Mouse (Mus musculus) adrenal gland, postnatal 4 days (tissue): Measurements from ENCODE around the gene Il15. TPM values are rescaled to one million over a fixed set of nuclear protein-coding genes. Genes with fewer than 3 reads are reported as not detected.

Experiments used
- DNase-seq, 2 experiments: peaks; one replicate each; pipeline ENCODE4 v3.0.0; 2021 to 2022; ENCODE audit warnings: low spot score in 2 of 2, mixed read lengths in 2 of 2
- long read RNA-seq, 2 experiments: library from polyadenylated mRNA; stranded (forward); transcript quantifications; one replicate each; pipeline ENCODE4 v2.0.0; 2021
- total RNA-seq, 2 experiments: library from RNA; stranded (reverse); gene quantifications; 2 replicates each; pipeline ENCODE4 v1.2.3; 2021

Gene Il15
- 10 to 100 TPM; 10.5 to 14.1 TPM for total RNA-seq
- long read RNA-seq, experiment 1, partial matches to known transcripts = 0 of 8 reads
- long read RNA-seq, experiment 1, other reads (novel, unspliced or antisense) = 7 of 8 reads
- long read RNA-seq, experiment 2, partial matches to known transcripts = 0 of 8 reads
- long read RNA-seq, experiment 2, other reads (novel, unspliced or antisense) = 7 of 8 reads

- peak; percentile 18 to 54 for DNase-seq
Measured at GRCm38 (mm10) chr8:82402686-82403330, at the start of gene Il15. Il15 (minus strand) TSS chr8:82403222.

DNA sequence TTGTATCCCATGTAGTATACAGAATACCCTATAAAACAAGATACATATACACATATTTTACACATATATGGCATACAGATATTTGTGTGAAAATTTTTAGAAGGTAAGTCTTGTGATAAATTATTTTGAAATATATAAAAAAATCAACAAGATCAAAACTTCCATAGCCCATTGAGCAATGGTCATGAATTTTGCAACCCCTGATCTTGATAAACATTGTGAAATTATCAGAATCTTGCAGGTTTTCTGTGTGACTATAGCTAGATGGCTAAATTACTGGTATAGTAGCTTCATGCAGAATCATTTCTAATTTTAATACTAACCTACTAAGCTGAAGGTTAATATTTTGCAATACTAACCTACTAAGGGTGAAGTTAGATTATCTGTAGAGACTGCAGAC lies 41.9 kb upstream of the Il15 start:
- DNase-seq = no peak

DNA sequence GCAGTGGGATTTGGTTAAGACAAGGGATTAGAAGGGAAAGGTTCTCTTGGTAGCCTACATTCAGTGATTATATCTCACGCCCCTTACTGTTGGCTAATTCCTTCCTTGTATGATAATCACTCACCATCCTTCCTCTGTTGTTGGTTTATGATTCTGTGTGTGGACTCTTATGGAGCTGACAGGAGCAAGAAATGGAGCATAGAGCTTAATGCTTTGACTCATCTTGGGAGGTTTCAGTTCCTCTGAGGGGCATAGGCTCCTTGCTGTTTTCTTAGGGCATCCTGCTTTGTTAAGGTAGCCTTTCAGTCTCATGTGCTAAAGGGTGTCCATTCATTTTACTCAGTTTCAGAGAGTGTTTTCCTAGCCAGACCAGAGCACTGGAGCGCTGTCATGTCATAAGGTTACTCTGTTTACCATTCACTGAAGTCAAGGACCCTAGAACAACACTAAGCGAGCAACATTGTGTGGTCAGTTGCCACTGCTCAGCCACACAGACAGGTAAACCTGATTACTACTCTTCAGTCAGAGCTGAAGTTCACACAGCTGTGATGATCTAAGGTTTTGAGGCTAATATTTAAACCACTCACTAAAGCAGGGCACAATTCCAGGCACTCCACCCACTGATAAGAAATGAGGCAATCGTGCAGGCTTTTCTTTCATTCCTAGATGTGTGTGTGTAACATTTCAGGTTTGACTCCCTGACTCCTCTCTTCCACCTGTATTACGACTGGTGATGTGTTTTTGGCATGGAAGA lies 13.7 kb upstream of the Il15 start:
- no peak for DNase-seq

GRCm38 (mm10) chr8:82415485-82415884 lies 12.5 kb upstream of the Il15 start:
- no peak for DNase-seq

DNA sequence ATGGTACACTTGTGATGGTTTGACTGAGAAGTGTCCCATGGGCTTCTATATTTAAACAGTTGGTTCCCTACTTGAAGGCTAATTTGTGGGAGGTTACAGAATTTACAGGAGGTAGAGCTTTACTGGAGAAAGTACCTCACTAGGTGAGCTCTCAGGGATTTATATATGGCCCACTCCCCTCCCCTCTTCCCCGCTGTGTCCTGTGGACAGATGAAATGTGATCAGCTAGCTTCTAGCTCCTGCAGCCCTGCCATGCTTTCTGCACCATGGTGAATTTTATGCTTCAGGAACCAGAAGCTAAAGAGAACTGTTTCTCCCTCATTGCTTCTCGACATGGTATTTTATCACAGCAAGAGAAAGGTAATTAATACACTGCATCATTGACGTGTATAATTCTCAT lies 7.1 kb upstream of the Il15 start:
- DNase-seq = no peak

DNA sequence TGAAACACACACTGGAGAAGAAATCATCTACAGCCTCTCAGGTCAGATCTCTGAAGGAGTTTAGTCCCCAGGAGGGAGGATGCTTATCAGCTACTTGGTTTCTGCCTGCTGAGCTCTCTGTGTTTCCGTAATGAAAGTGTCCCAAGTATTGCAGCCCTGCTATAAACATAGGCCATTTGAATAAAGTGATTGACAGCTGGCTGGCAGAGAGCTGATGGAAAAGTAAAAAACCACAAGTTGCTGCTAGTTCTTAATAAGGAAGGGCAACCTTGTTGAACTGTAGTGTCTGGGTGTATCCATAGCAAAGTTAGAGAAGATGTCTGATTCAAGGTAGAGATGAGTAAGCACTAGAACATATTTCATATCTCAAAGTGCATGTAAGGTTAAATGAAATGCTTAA lies 4.0 kb upstream of the Il15 start:
- DNase-seq = no peak

DNA sequence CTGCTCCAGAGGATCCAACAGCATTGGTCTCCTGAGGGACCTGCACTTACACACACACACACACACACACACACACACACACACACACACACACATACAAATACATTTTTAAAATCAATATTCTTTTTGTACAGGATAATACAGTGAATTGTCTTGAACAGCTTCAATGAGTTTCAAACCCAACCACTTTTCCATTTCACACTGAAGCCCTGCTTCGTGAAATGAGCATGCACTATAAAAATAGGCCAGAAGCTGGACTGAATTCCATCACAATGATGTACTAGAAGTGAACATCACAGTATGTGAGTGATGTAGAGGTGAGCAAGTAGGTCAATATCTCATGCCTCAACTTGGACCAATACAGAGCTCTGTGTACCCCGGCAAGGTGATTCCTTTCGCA lies 1.0 kb upstream of the Il15 start:
- DNase-seq = no peak

- DNase-seq = peak; percentile 5 to 22
Measured at GRCm38 (mm10) chr8:82402261-82402685, 749 bp downstream of the Il15 start.

DNA sequence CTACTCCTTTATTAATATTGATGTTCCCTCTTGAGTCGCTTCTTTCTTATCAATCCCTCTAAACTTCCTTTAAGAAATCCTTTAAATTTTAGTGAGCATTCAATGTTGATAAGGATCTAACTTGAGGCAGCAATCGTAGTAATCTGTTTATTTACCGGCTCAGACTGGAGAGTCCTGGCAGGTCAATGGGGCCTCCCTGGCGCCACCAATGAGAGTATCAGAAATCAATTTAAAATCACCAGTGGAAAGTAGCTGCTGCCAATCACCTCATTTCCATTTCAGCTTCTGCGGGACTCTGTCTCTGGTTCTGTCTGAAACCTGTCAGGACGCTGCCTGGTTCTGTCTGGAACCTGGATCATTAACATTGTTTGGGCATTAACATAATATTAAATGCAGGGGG lies 1.5 kb downstream of the Il15 start:
- no peak for DNase-seq

GRCm38 (mm10) chr8:82401059-82401458 lies 2.0 kb downstream of the Il15 start:
- no peak for DNase-seq

- DNase-seq = no peak
Measured at GRCm38 (mm10) chr8:82400376-82400775, 2.6 kb downstream of the Il15 start.

GRCm38 (mm10) chr8:82398546-82398945 lies 4.5 kb downstream of the Il15 start:
- no peak for DNase-seq

DNA sequence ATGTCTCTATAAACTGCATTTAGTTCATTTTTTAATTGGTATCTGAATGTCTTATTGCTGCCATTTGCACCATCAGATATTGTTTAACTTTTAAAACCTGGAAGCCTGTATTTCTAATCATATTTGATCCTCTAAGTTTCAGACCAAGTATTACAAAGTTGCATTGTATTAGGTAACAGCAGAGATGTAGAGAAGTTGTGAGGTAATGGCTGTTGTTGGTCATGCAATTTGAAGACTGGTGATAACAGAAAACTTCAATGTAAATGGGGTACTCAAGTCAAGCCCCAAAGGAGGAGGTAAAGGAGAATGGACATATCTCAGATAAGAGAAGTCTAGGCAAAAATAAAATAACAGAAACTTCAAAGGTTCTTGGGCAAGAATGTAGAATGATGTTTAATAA lies 11.8 kb downstream of the Il15 start:
- no peak for DNase-seq

- DNase-seq = no peak
Measured at GRCm38 (mm10) chr8:82388356-82388902, 14.6 kb downstream of the Il15 start.

DNA sequence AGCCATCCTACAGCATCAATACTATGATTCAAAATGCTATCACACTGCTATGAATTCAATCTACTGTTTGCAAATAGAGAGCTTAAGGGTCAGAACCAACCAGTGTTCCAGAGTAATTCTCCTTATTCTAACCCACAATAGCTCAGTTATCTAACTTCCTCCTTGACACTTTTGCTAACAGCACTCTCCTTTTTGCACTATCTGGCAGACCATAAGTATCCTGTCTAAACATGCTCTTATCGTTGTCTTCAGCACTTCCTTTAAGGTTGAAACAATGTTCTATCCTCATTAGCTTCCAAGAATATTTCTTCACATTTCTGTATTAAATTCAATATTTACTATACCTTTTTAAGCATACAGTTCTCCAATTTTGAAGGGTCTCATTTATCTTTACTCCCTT lies 15.4 kb downstream of the Il15 start:
- DNase-seq = no peak

DNA sequence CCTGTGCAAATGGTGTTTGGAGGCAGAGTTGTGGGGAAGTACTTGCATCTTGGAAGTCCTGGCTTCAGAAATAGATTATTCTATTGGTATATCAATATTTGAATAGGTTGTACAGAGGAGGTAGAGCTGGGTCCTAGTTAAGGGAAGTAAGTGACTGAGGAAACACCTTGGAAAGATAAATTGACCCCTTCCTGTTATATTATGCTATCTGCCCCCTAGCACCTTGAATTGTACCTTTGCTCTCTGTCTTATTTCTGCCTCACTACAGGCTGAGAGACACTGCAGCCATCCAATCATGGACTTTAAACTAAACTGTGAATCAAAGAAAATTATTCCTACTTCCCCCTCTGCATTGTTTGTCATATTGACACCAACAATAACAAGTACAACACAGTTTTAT lies 17.2 kb downstream of the Il15 start:
- DNase-seq = no peak

DNA sequence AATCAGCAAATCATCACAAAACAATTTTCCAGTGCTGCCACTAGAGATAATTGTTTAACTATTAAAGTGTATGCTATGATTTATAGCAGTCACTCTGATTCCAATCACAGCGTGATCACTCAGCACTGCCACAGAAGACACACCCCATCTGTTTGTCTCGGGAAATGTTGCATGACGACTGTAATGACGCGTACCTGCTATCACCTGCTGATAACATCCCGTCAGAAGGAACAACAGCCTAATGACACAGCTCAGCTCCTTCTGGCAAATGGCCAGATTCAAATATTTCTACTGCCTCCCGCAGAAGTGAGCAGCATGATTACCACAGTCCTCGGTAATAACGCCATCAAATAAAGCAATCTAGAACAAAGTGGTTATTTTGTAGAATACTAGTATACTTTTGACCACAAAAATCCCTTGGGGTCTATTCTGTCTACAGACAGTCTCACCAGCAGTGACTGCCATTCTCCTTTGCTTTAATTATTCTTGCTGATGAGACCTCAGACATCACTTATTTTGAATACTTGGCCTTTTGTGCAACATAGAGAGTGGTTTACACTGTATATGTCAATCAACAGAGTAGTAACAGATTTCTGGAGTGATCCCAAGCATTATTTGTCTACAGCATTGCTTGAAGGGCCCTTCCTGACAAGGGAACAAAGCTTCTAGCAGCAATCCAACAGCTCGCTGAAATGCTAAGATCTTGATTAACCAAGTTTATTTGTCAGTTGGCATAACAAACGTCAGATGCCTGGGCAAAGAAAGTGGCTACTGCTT lies 18.4 kb downstream of the Il15 start:
- no peak for DNase-seq

GRCm38 (mm10) chr8:82383346-82383745 lies 19.7 kb downstream of the Il15 start:
- no peak for DNase-seq

DNA sequence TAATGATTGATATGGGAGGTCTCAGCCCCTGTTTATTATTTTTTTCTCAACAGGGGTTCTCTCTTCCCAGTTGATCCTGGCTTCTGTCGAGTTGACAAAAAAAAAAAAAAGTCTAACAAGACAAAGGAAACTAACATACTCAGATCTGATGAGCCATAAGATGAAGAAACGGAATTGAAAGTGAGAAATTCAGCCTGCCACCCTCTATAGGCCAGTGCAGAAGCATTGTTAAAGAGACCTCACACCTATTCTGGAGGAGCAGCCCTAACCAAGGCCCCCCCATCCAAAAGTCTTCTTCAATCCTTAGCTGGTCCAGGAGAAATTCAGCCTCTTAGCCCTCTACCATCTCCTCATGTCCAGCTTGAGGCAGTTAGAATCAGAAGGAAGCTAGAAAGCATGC lies 20.7 kb downstream of the Il15 start:
- DNase-seq = no peak

GRCm38 (mm10) chr8:82374470-82374869 lies 28.6 kb downstream of the Il15 start:
- DNase-seq = no peak

DNA sequence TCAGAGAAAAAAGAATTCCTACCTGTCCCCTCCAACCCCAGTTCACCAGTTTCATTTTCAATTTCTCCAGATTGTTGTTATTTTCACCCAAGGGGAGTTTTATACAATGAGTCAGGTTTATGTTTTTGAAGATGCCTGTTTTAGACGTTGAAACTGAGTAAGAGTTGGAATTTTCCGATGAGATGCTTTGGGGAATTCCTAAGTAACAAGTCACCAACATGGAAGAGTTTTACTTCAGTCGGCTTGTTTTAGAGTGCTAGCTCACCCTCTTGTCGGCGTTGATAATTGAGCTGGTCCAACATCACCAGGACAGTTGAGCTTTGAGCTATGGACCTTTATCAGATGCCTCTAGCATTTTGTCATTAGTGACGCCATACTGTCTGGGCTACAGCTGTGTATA lies 30.2 kb downstream of the Il15 start:
- DNase-seq = no peak
